Mouse (Mus musculus) C2C12 (cell line): ENCODE results near the gene Samd8.

ENCODE experiments used
- CTCF ChIP-seq: IDR thresholded peaks from one replicate; pipeline ENCODE4 v1.5.1; 2011; ENCODE audit not compliant: control insufficient read depth, insufficient read depth, insufficient read length
- FOSL1 ChIP-seq: IDR thresholded peaks from one replicate; pipeline ENCODE4 v1.8.0; 2011; ENCODE audit warnings: mild to moderate bottlenecking, low read length; ENCODE audit not compliant: poor library complexity, insufficient read depth, severe bottlenecking
- MAX ChIP-seq: IDR thresholded peaks from one replicate; pipeline ENCODE4 v1.6.1; 2011; ENCODE audit warnings: mild to moderate bottlenecking, control low read depth
- USF1 ChIP-seq: IDR thresholded peaks from one replicate; pipeline ENCODE4 v1.6.1; 2011; ENCODE audit warnings: low read depth, mild to moderate bottlenecking, control low read depth, moderate library complexity

- TF ChIP-seq CTCF (no peak), FOSL1 (no peak), USF1 (no peak), MAX (no peak)
These were observed 20.4 kb upstream of the Samd8 start for GRCm38 (mm10) chr14:21729936-21730335.
